Mouse (Mus musculus) adrenal gland, adult 18-20 months (tissue): Measurements from ENCODE around the gene Pafah1b1. TPM values are rescaled to one million over a fixed set of nuclear protein-coding genes. Genes with fewer than 3 reads are reported as not detected.

Source experiments
- DNase-seq, 2 experiments: peaks; one replicate each; pipeline ENCODE4 v3.0.0; 2021 to 2022; ENCODE audit warnings: low spot score in 2 of 2
- total RNA-seq, 2 experiments: library from RNA; stranded (reverse); gene quantifications; 1 replicate in 1 of 2; 2 replicates in 1 of 2; pipeline ENCODE4 v1.2.3; 2021

The Pafah1b1 gene
- total RNA-seq, 2 experiments from 2014 or later: 185 to 188 TPM

- no peak for DNase-seq
These were observed 97.0 kb downstream of the Pafah1b1 start for GRCm38 (mm10) chr11:74627481-74627880.

DNA sequence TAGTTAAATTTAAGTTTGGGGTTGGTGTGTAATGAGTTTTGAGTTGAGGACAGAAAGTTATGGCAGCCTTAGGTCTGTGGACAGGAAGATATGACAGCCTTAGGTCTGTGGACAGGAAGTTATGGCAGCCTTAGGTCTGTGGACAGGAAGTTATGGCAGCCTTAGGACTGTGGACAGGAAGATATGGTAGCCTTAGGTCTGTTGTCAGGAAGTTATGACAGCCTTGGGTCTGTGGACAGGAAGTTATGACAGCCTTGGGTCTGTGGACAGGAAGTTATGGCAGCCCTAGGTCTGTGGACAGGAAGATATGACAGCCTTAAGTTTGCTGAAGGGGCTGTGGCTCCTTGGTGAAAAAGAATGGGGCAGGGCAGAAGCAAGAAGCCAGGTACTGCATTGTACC is 99.1 kb downstream of the Pafah1b1 start:
- no peak for DNase-seq

Other genes with a start within 250 kb of the Pafah1b1 start
- 10 to 100 TPM in 1 of 2 experiments, 1 to 10 TPM in 1; 8.2 to 10.9 TPM for gene Rap1gap2, start 113.8 kb downstream of the Pafah1b1 start, total RNA-seq
- 1 to 10 TPM; 3.0 to 3.7 TPM for gene Ccdc92b, start 105.1 kb downstream of the Pafah1b1 start, total RNA-seq
- gene Cluh, start 75.2 kb downstream of the Pafah1b1 start, total RNA-seq: 100 to 1,000 TPM; 203 to 205 TPM
- 10 to 100 TPM; 30.8 to 42.7 TPM for gene Mettl16, start 46.2 kb upstream of the Pafah1b1 start, total RNA-seq
- gene Mnt, start 106.2 kb upstream of the Pafah1b1 start, total RNA-seq: 10 to 100 TPM; 18.3 to 28.9 TPM
- gene Sgsm2, start 172.4 kb upstream of the Pafah1b1 start, total RNA-seq: 10 to 100 TPM; 15.9 to 27.5 TPM
- gene Tsr1, start 173.4 kb upstream of the Pafah1b1 start, total RNA-seq: 10 to 100 TPM; 46.8 to 57.1 TPM
- gene Smg6, start 201.2 kb upstream of the Pafah1b1 start, total RNA-seq: 10 to 100 TPM; 17.9 to 21.4 TPM
- gene Srr, start 201.3 kb upstream of the Pafah1b1 start, total RNA-seq: 10 to 100 TPM; 44.8 to 51.3 TPM